Mouse (Mus musculus): ENCODE results near the gene Prr13.

GRCm38 (mm10) chr15:102506464-102506830 lies 47.6 kb downstream of the Prr13 start:
- TF ChIP-seq POLR2A (IDR thresholded peaks at IDR 0.05; ENCODE audit: borderline replicate concordance, extremely low read depth, low read depth, low read length), result no peak
- no peak for TF ChIP-seq CTCF (IDR thresholded peaks at IDR 0.05; ENCODE audit: insufficient read depth, low read length)

Data from lung, adult 2 months (tissue).